Mouse (Mus musculus) megakaryocyte, adult 5-6 weeks (primary cell): ENCODE data around the gene Adgrl3. TPM values are rescaled to one million over a fixed set of nuclear protein-coding genes. Genes with fewer than 3 reads are reported as not detected.

Experiments
- ATAC-seq: 2 replicates; pipeline ENCODE4 v1.8.0; 2016; ENCODE audit warnings: mild to moderate bottlenecking, inconsistent platforms; ENCODE audit not compliant: poor library complexity, severe bottlenecking
- total RNA-seq, 2 experiments: library from RNA; stranded (forward) in 1 of 2; stranded (reverse) in 1 of 2; fragments of 153-499, 151-499 nt in 1 of 2; fragments of 221-1000, 200-1000 nt in 1 of 2; gene quantifications; 2 replicates each; pipeline versions ENCODE4 v1.2.3 to v1.2.4; 2015 to 2017

The Adgrl3 gene
- total RNA-seq, 2 experiments from 2014 or later, result 0.09 to 0.15 TPM

DNA sequence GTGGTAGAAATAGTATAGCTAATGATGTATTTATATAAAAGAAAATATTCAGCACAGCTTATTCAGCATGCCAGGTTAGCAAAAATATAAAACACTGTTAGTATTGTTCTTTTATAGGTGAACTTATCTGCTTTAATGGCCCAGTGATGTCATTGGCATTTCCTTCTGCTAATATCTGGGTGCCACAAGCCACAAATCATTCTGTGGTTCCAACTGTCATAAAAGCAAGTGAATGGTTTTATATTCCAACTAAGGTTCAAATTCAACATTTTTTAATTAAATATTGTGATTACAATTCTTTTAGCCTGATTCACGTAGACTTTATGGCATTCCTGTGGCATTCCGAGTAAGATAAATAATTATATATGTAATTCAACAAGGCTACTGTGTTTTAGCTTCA is 205.5 kb downstream of the Adgrl3 start:
- no peak for ATAC-seq

- no peak for ATAC-seq
These were observed 207.3 kb downstream of the Adgrl3 start for GRCm38 (mm10) chr5:81227256-81227655.

DNA sequence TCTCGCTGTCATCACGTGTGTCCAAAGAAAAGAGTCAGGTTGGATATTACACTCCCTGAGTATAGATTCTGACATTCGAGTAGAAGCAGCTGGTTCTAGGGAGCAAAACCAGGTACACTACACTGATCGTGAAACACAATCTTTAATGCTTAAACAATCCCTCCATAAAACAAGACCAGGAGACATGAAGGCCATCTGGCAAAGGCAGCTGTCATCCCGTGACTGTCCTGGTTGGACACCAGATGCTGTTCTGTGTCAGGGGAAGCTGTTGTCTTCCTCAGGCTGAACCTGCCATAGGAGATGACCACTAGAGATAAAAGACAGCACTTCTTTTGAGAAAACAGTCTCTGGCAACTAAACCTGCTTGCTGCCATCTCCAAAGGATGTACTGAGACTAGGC is 228.8 kb downstream of the Adgrl3 start:
- ATAC-seq, result no peak

- ATAC-seq, result no peak
These were observed 236.2 kb downstream of the Adgrl3 start for GRCm38 (mm10) chr5:81256091-81256490.

- ATAC-seq, result no peak
These were observed 249.8 kb downstream of the Adgrl3 start for GRCm38 (mm10) chr5:81269689-81270088.

DNA sequence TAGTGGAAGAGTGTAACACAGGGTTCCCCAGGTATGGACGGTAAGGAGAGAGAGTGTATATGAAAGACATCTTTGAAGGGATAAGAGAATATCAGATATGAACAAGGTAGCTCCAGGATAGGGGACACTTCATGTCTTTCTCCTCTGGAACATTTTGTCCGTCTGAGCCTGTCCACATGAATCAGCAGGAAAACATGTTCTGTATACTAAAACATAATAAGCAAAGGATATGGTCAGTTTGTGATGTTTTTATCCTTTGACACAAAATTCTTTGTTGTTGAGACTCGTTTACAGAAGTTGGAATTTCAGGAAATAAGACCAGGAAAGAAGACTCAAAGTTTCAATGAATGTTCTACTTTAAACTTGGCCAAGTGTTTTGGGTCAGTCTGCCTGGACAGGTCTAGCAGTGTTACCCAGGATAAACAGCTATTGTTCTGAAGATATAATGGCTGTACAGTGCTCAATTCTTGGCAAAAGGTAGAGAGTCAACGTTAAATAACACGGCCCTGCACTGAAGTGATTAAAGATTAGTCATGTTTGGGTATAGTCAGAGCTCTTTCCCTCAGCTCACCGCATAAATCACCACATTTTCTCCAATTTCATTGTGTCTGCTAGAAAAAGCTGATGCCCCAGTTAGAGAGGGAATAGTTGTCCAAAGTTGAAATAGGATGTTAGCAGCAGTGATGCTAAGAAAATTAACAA is 255.6 kb downstream of the Adgrl3 start:
- no peak for ATAC-seq

DNA sequence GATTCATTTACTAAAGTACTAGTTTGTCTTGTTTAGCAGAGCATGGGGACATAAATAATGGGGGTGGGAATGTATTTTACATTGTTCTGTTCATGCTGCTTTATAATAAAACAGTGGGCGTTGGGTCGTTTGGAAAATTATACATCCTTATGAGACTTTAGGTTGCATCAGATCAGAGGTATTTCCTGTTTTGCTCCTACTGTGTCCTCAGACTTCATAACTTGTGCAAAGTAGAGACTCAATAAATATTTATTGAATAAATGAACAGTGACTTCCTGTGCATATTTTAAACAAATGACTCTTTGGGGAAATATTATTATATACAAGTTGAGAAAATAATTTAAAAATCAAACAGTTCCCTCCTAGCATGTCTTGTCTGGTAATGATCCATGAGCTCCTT is 259.3 kb downstream of the Adgrl3 start:
- no peak for ATAC-seq

DNA sequence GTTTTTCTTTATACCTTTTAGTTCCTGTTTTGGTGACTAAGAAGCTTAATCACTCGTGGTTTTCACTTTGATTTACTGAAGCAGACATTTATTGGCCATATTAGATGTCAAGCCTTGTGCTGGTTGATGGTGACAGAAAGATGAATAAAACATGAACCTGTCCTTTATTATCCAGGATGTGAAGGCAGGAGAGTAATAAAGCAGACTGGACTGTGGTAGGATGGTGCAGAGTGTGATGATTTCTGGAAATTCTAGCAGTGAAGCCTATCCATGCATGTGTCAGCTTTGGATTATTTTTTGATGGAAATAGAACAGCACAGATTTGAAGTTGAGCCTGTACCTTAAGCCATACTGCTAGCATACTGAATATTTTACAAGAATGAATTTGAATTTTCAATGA is 265.7 kb downstream of the Adgrl3 start:
- no peak for ATAC-seq

DNA sequence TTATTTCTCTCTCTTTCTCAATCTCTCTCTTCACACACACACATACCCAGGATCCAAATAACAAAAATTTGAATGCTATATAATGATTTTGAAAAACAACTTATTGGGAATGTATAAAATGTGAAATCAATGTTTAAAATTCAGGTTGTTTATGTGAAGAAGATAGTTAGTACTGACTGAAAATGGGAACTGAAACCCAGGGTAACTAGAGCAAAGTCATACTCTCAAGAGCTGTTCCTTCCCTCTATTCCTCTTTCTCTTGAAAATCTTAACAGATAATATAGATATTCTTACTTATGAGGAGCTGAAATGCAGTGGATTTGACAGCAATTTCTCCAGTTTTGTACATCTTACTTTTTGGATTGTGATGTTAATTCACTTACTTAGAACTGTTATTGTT is 281.9 kb downstream of the Adgrl3 start:
- no peak for ATAC-seq

DNA sequence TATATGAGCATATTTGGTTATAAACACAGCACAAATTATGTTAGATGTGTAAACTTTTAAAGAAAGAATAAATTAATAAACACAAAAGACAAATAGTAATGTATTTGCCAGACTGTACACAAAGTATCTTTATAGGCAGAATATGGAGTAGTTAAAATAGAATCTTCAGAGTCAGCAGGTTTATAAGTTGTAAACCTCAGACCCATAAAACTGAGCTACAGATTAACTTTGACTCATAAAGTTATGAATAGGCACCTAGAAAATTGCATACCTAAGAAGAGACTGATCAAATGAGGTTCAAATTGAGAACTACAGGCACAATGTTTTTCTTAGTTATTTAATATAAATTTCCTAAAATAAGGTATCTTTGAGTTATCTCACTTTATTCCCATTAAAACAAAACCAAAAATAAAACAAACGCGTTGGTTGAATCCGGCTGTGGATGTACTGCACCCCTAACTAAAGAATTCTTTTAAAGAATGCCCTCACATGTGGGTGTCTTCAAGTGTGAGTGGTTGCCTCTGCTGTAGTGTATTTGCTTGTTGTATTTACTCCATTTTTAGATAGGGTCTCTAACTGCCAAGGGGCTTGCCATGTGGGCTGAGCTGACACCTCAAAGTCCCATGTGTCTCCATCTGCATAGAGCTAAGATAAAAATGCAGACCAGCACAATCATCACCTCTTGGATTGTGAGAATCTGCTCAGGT is 297.6 kb downstream of the Adgrl3 start:
- ATAC-seq, result no peak

DNA sequence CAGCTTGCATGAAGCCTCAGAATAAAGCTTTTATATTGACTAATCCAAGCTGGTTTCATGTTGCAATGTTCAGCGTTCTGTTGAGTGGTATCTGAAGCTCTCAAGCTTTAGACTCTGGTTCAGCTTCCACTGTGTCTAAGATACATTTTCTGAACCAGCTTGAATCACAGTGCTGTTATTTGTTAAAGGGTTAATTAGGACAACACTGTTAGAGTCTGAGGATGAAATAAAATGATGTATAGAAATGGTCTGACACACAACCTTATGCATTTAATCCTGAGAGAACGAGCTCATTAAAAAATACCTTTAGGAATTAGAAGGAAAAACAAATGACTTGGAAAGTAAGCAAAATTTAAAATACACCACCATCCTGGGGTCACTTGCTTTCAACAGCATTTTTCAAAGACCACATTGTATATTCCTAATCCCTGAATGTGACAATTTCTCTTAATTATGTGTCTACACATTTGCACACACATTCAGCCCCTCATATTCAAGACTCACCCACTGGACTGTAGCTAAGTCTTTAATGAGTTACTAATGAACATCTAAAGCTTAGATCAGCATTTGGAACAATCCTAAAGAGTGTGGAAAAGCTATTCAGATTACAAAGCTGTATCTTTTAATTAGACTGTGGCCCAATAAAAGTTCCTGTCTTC is 301.5 kb downstream of the Adgrl3 start:
- no peak for ATAC-seq

- no peak for ATAC-seq
These were observed 302.1 kb downstream of the Adgrl3 start for GRCm38 (mm10) chr5:81322064-81322463.

DNA sequence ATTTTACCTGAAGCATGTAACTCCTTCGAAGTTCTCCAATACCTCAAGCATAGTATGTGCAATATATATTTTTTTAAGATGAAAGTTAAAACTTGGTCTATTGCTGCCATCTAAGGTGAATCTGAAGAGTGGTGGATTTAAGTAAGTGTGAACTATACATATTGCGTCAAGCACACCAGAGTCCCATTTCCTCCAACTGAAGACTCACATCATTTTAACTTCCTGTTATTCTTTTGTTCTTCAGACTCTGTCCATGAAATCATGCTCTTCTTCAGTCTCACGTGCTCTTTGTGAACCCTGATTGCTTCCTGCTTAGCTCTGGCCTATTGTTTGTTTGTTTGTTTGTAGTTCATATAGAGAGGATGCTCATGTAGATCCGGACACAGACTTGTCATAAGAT is 307.0 kb downstream of the Adgrl3 start:
- no peak for ATAC-seq

DNA sequence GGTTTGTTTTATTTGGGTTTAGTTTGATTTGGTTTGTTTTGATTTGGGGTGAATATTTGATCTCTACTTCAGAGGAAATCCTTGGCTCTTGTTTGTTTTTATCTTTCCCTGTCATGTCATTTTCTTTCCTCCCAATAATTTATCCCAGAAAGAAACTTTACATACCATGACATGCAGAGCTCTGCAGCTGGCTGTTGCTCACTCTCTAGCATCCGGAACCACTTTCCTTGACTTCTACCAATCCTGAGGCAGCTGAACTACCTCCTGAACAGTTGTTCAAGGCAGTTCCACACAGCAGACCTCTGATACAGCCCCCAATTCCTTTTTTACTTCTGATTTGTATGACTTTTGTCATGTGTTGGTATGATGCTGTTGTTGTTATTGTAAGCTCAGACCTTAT is 307.5 kb downstream of the Adgrl3 start:
- no peak for ATAC-seq

GRCm38 (mm10) chr5:81329571-81329971 is 309.6 kb downstream of the Adgrl3 start:
- ATAC-seq, result no peak

DNA sequence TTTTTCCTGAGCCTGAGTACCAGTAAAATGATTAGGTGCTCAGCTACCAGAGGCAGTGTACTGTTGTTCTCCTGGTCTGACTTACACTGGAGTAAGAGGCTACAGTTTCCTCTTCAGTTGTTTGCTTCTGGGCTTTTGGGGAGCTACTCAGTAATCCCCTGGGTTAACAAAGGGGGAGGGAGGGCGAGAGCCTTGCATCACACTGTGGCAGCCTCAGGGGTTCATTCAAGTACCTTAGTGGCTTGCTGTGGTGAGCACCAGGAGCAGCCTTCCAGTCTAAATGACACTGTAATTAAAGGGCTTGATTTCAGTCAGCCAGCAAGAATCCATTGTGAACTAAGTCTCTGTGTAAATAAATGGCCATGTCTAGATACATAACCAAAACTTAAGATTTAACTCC is 324.4 kb downstream of the Adgrl3 start:
- ATAC-seq, result no peak

DNA sequence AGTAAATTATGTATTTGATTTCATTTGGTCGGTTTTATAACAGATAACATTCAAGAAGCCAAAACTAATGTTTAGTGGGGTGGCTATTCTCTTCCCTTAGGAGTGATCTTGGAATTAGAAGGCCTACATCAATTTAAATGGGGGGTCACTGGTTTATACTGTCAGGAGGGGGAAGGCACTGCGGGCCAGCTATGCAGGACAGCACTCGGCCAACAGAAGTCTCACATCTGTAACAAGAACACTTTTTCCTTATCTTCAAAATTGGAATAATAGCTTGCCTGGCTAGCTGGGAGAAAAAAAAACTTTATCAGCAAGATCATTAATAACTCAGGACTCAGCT is 325.1 kb downstream of the Adgrl3 start:
- ATAC-seq, result no peak

DNA sequence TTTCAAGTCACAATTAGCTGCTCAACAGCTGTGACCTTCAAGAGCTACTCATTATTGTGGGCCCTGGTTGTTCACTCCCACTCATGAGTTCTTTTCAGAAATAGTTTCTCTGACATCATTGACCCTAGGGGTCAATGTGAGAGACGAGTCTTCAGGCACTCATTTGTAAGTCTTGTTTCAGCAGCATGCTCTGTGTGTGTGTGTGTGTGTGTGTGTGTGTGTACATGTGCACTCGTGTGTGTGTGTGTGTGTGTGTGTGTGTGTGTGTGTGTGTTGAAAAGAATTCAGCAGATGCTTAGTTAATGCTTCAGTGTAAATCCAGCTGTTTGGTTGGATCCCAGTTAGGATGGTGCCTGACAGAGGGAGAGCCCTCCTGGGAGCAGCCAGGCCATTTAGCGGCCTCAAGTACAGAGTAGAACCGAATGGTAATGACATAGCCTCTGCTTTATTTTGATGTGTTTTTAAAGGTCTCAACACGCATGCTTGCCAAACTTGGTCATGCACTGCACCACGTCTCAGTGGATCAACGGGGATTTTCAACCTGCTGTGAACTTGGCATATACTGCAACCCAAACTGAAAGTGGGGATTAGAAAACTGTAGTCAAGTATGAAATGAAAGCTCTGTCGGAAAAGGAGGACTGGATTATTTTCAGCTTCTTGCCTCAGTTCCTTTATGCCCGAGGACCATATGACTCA is 325.6 kb downstream of the Adgrl3 start:
- ATAC-seq, result no peak

DNA sequence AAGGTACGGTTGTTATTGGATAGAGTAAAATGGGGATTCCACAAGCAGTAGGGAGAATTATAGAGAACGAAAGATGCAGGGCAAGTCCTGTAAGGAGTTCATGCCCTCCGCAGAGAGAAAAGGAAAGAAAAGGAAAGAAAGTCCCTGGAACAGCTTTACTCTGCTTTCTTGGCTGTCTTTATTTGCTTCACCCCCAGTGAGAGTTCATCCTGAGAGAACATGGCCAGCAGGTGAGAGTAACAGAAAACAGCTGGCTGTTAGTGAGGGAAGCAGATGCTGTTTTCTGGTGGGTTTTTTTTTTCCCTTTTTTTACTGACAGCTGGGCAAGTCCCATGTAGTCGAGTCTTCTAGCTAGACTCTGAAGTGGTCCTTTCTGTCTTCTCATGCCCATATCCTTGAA is 327.6 kb downstream of the Adgrl3 start:
- no peak for ATAC-seq

GRCm38 (mm10) chr5:81359560-81359959 is 339.6 kb downstream of the Adgrl3 start:
- ATAC-seq, result no peak

- no peak for ATAC-seq
These were observed 344.3 kb downstream of the Adgrl3 start for GRCm38 (mm10) chr5:81364198-81364643.

DNA sequence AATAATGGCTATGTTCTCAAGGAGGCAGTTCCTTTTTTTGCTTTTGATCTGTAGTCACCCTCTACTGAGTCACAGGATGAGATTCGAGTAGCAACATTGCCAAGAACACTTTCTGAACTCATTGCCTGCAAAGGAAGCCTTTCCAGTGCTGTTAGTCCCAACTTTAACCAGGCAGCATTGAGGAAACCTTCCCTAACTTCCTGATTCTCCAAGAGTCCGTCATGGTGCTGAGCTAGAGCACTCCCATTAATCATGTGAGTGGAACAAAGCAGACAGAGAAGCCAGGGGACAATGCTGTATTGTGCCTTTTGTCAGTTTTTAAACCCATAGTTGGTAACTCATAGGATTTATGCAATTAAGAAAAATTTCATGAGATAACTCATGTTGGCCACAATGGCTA is 345.3 kb downstream of the Adgrl3 start:
- no peak for ATAC-seq
